Mouse (Mus musculus) CH12.LX (cell line): ENCODE measurements around the gene Agtpbp1. TPM values are rescaled to one million over a fixed set of nuclear protein-coding genes. Genes with fewer than 3 reads are reported as not detected.

Experiments
- DNase-seq: peaks from one replicate; pipeline ENCODE4 v3.0.0-alpha.2; 2013; ENCODE audit errors: extremely low read depth
- H3K27ac ChIP-seq: 2 replicates; pipeline ENCODE4 v1.5.1; 2012; ENCODE audit warnings: low read depth, mild to moderate bottlenecking, control low read depth, moderate library complexity; ENCODE audit not compliant: insufficient read depth
- H3K27me3 ChIP-seq: replicated peaks from 2 replicates; pipeline ENCODE3; 2012; ENCODE audit warnings: inconsistent platforms
- H3K36me3 ChIP-seq, 2 experiments: replicated peaks in 1 of 2; 2 replicates each; pipeline versions ENCODE3 to v1.6.1; 2012; ENCODE audit warnings: inconsistent platforms in 1 of 2, low read length in 1 of 2, mild to moderate bottlenecking in 1 of 2, mixed read lengths in 1 of 2, moderate library complexity in 1 of 2; ENCODE audit not compliant: control insufficient read depth in 1 of 2, insufficient read depth in 1 of 2
- H3K4me1 ChIP-seq, 2 experiments: 2 replicates each; pipeline ENCODE4 v1.6.1; 2012; ENCODE audit warnings: inconsistent platforms in 1 of 2, moderate library complexity in 1 of 2; ENCODE audit not compliant: insufficient read depth in 2 of 2, control insufficient read depth in 1 of 2
- H3K4me2 ChIP-seq: 2 replicates; pipeline ENCODE4 v1.6.1; 2012; ENCODE audit warnings: low read depth, mild to moderate bottlenecking, control low read depth; ENCODE audit not compliant: poor library complexity, insufficient read depth, severe bottlenecking
- H3K4me3 ChIP-seq, 3 experiments: fragments of 150-350 bp in 1 of 3; sonication (generic) in 1 of 3; replicated peaks in 1 of 3; 2 replicates each; pipeline versions ENCODE3 to v1.5.1; 2011 to 2012; ENCODE audit warnings: low read depth in 2 of 3, low read length in 2 of 3, mild to moderate bottlenecking in 2 of 3, moderate library complexity in 2 of 3, control low read depth in 1 of 3, improper control_type of control experiment in 1 of 3, inconsistent platforms in 1 of 3, mixed read lengths in 1 of 3; ENCODE audit not compliant: poor library complexity in 1 of 3
- H3K79me2 ChIP-seq: replicated peaks from 2 replicates; pipeline ENCODE4 v1.6.1; 2012; ENCODE audit warnings: mild to moderate bottlenecking, moderate library complexity; ENCODE audit not compliant: control insufficient read depth, poor library complexity, insufficient read depth, severe bottlenecking; ENCODE audit errors: extremely low read depth
- H3K9ac ChIP-seq: 2 replicates; pipeline ENCODE4 v1.6.1; 2012; ENCODE audit warnings: low read depth, mild to moderate bottlenecking, control low read depth, moderate library complexity; ENCODE audit not compliant: insufficient read depth
- H3K9me3 ChIP-seq: replicated peaks from 2 replicates; pipeline ENCODE3; 2012; ENCODE audit warnings: low read length, inconsistent platforms, mixed read lengths
- BHLHE40 ChIP-seq: IDR thresholded peaks from 2 replicates; pipeline ENCODE4 v1.6.1; 2011; ENCODE audit warnings: mild to moderate bottlenecking, low read depth, low read length, improper control_type of control experiment
- CHD1 ChIP-seq: IDR thresholded peaks from 2 replicates; pipeline ENCODE4 v1.6.1; 2012; ENCODE audit warnings: low read depth, low read length, improper control_type of control experiment, inconsistent platforms
- CHD2 ChIP-seq: IDR thresholded peaks from 2 replicates; pipeline ENCODE4 v1.6.1; 2011; ENCODE audit warnings: low read length, improper control_type of control experiment
- CTCF ChIP-seq, 2 experiments: IDR thresholded peaks in 1 of 2; conservative IDR thresholded peaks in 1 of 2; 2 replicates each; pipeline ENCODE4 v1.5.1; 2011 to 2012; ENCODE audit warnings: low read depth in 2 of 2, low read length in 2 of 2, improper control_type of control experiment in 1 of 2, inconsistent platforms in 1 of 2, mild to moderate bottlenecking in 1 of 2, moderate library complexity in 1 of 2
- E2F4 ChIP-seq: IDR thresholded peaks from 2 replicates; pipeline ENCODE4 v1.6.1; 2011; ENCODE audit warnings: low read depth, low read length, improper control_type of control experiment; ENCODE audit not compliant: insufficient replicate concordance
- ELF1 ChIP-seq: IDR thresholded peaks from 2 replicates; pipeline ENCODE4 v1.6.1; 2014; ENCODE audit warnings: low read depth, mild to moderate bottlenecking, inconsistent platforms, low read length, improper control_type of control experiment
- EP300 ChIP-seq: IDR thresholded peaks from 2 replicates; pipeline ENCODE4 v1.6.1; 2011; ENCODE audit warnings: low read length, improper control_type of control experiment
- ETS1 ChIP-seq: conservative IDR thresholded peaks from 2 replicates; pipeline ENCODE4 v1.6.1; 2012; ENCODE audit warnings: low read depth, mild to moderate bottlenecking, inconsistent platforms, low read length, improper control_type of control experiment, moderate library complexity
- GABPA ChIP-seq: IDR thresholded peaks from 2 replicates; pipeline ENCODE4 v1.6.1; 2012; ENCODE audit warnings: low read depth, low read length, improper control_type of control experiment, inconsistent platforms; ENCODE audit not compliant: insufficient replicate concordance
- HCFC1 ChIP-seq: IDR thresholded peaks from 2 replicates; pipeline ENCODE4 v1.6.1; 2012; ENCODE audit warnings: low read depth, mild to moderate bottlenecking, inconsistent platforms, low read length, improper control_type of control experiment
- IRF4 ChIP-seq: IDR thresholded peaks from 2 replicates; pipeline ENCODE4 v1.6.1; 2014; ENCODE audit warnings: low read depth, mild to moderate bottlenecking, inconsistent platforms, low read length, improper control_type of control experiment
- JUN ChIP-seq: IDR thresholded peaks from 2 replicates; pipeline ENCODE4 v1.6.1; 2011; ENCODE audit warnings: low read depth, mild to moderate bottlenecking, low read length, improper control_type of control experiment, moderate library complexity; ENCODE audit not compliant: insufficient read depth
- JUND ChIP-seq: conservative IDR thresholded peaks from 2 replicates; pipeline ENCODE4 v1.6.1; 2011; ENCODE audit warnings: low read depth, low read length, improper control_type of control experiment
- KAT2A ChIP-seq: IDR thresholded peaks from 2 replicates; pipeline ENCODE4 v1.6.1; 2012; ENCODE audit warnings: low read length, improper control_type of control experiment, inconsistent platforms; ENCODE audit not compliant: insufficient replicate concordance
- MAFK ChIP-seq: IDR thresholded peaks from 2 replicates; pipeline ENCODE4 v1.6.1; 2011; ENCODE audit warnings: low read length, improper control_type of control experiment; ENCODE audit not compliant: insufficient replicate concordance
- MAX ChIP-seq: IDR thresholded peaks from 2 replicates; pipeline ENCODE4 v1.6.1; 2011; ENCODE audit warnings: low read length, improper control_type of control experiment
- MAZ ChIP-seq: IDR thresholded peaks from 2 replicates; pipeline ENCODE4 v1.6.1; 2012; ENCODE audit warnings: low read depth, mild to moderate bottlenecking, inconsistent platforms, low read length, improper control_type of control experiment, moderate library complexity
- MEF2A ChIP-seq: IDR thresholded peaks from 2 replicates; pipeline ENCODE4 v1.6.1; 2014; ENCODE audit warnings: low read depth, mild to moderate bottlenecking, inconsistent platforms, low read length, improper control_type of control experiment, borderline replicate concordance
- MXI1 ChIP-seq: IDR thresholded peaks from 2 replicates; pipeline ENCODE4 v1.6.1; 2011; ENCODE audit warnings: mild to moderate bottlenecking, low read depth, low read length, improper control_type of control experiment
- MYC ChIP-seq: IDR thresholded peaks from 2 replicates; pipeline ENCODE4 v1.6.1; 2011; ENCODE audit warnings: low read depth, mild to moderate bottlenecking, improper control_type of control experiment, low read length
- NELFE ChIP-seq: IDR thresholded peaks from 2 replicates; pipeline ENCODE4 v1.6.1; 2011; ENCODE audit warnings: low read depth, low read length, improper control_type of control experiment
- NRF1 ChIP-seq: IDR thresholded peaks from 2 replicates; pipeline ENCODE4 v1.6.1; 2014; ENCODE audit warnings: low read depth, mild to moderate bottlenecking, inconsistent platforms, low read length, improper control_type of control experiment, moderate library complexity
- PAX5 ChIP-seq: IDR thresholded peaks from 2 replicates; pipeline ENCODE4 v1.6.1; 2012; ENCODE audit warnings: low read length, inconsistent platforms, mixed read lengths
- POLR2A ChIP-seq: IDR thresholded peaks from 2 replicates; pipeline ENCODE4 v1.6.1; 2011; ENCODE audit warnings: low read depth, mild to moderate bottlenecking, improper control_type of control experiment, low read length
- POLR2AphosphoS2 ChIP-seq: IDR thresholded peaks from 2 replicates; pipeline ENCODE4 v1.6.1; 2011; ENCODE audit warnings: low read depth, low read length, improper control_type of control experiment
- RAD21 ChIP-seq: IDR thresholded peaks from 2 replicates; pipeline ENCODE4 v1.6.1; 2011; ENCODE audit warnings: low read depth, mild to moderate bottlenecking, low read length, improper control_type of control experiment, moderate library complexity
- RCOR1 ChIP-seq: conservative IDR thresholded peaks from 2 replicates; pipeline ENCODE4 v1.6.1; 2012; ENCODE audit warnings: low read depth, mild to moderate bottlenecking, inconsistent platforms, low read length, improper control_type of control experiment
- SIN3A ChIP-seq: IDR thresholded peaks from 2 replicates; pipeline ENCODE4 v1.6.1; 2012; ENCODE audit warnings: low read length, improper control_type of control experiment, inconsistent platforms
- SMC3 ChIP-seq: IDR thresholded peaks from 2 replicates; pipeline ENCODE4 v1.6.1; 2011; ENCODE audit warnings: low read depth, low read length, improper control_type of control experiment
- TBP ChIP-seq: conservative IDR thresholded peaks from 2 replicates; pipeline ENCODE4 v1.6.1; 2011; ENCODE audit warnings: low read depth, low read length, improper control_type of control experiment
- TCF12 ChIP-seq: IDR thresholded peaks from 2 replicates; pipeline ENCODE4 v1.6.1; 2014; ENCODE audit warnings: low read depth, mild to moderate bottlenecking, inconsistent platforms, low read length, improper control_type of control experiment
- UBTF ChIP-seq: IDR thresholded peaks from 2 replicates; pipeline ENCODE4 v1.6.1; 2012; ENCODE audit warnings: low read depth, mild to moderate bottlenecking, inconsistent platforms, low read length, improper control_type of control experiment, moderate library complexity
- USF1 ChIP-seq: IDR thresholded peaks from 2 replicates; pipeline ENCODE4 v1.6.1; 2014; ENCODE audit warnings: low read depth, mild to moderate bottlenecking, inconsistent platforms, low read length, improper control_type of control experiment
- USF2 ChIP-seq: conservative IDR thresholded peaks from 2 replicates; pipeline ENCODE4 v1.6.1; 2011; ENCODE audit warnings: low read depth, low read length, improper control_type of control experiment
- ZC3H11A ChIP-seq: IDR thresholded peaks from 2 replicates; pipeline ENCODE4 v1.6.1; 2012; ENCODE audit warnings: low read depth, mild to moderate bottlenecking, inconsistent platforms, low read length, improper control_type of control experiment
- ZKSCAN1 ChIP-seq: IDR thresholded peaks from 2 replicates; pipeline ENCODE4 v1.6.1; 2012; ENCODE audit warnings: low read depth, inconsistent platforms, low read length, improper control_type of control experiment, borderline replicate concordance
- ZMIZ1 ChIP-seq: IDR thresholded peaks from 2 replicates; pipeline ENCODE4 v1.6.1; 2012; ENCODE audit warnings: low read depth, mild to moderate bottlenecking, inconsistent platforms, low read length, improper control_type of control experiment
- ZNF384 ChIP-seq: IDR thresholded peaks from 2 replicates; pipeline ENCODE4 v1.6.1; 2012; ENCODE audit warnings: low read depth, low read length, improper control_type of control experiment, inconsistent platforms
- dilution Hi-C: fragments of 300-500 bp; cut with MboI; formaldehyde crosslinking; loops from 2 replicates; pipeline ENCODE4 v1.14.3; 2020; ENCODE audit warnings: low sequenced_read_pairs; ENCODE audit not compliant: extremely low pct_unique_long_range_greater_than_20kb, extremely low pct_ligation_motif_present
- in situ Hi-C: fragments of 300-500 bp; cut with MboI; formaldehyde crosslinking; loops from 3 replicates; pipeline ENCODE4 v1.14.3; 2019; ENCODE audit warnings: low sequenced_read_pairs, low pct_ligation_motif_present, low pct_unique_long_range_greater_than_20kb, mixed read lengths
- polyA plus RNA-seq: library from polyadenylated mRNA; unstranded; fragments of >175 nt; gene quantifications from 2 replicates; pipeline ENCODE4 v1.2.1, GENCODE M21; 2012; ENCODE audit warnings: low read depth; ENCODE audit not compliant: insufficient read length
- total RNA-seq, 2 experiments: library from RNA; depleted of rRNA; stranded (reverse); fragments of 300-350 nt in 1 of 2; fragments of >200 nt in 1 of 2; gene quantifications; 2 replicates each; pipeline ENCODE4 v1.2.3; 2012 to 2014

Gene Agtpbp1
- total and polyA plus RNA-seq, 3 experiments: 15.7 to 21.5 (median 19.5) TPM

DNA sequence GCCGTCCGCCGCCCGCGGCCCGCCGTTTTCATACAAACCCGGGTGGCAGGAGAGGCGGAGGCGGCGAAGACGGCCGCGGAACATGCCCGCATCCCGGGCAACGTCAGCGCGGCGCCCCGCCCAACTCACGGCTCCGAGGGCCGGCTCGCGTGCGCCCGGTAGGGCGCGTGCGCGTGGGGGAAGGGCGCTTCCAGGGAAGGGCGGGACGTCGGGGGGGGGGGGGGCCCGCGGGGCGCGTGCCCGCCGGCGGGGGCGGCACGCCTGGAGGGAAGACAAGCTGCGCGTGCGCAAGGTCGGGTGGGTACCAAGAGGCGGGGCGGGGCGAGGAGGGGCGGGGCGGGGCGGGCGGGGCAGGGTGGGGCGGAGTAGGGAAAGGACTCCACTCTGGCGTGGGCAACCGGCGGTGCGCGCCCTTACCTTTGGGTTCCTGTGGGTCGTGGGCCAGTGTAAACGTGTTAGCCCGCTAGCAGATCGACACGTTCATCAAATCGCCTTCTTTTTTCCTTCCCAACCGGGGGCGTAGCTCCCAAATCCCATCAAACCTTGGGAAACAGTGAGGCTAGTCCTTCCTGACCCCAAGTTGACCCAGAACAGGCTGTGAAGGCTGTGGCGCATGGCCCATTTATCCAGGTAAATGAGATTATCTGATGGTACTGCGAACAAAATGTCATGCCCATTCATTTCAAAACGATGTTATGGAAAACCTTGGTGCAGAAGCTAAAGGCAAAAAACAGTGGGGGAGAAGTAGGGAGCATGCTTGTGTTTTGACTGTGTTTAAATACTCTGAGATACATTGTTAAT, 27.6 kb downstream of the Agtpbp1 start:
- Histone ChIP-seq H3K4me1 (peaks cover 10 to 23% of the 10 kb centered on the region in 2 experiments), H3K9ac (peak overlapping the region; percentile 59), H3K4me2 (peak overlapping the region; percentile 26), H3K27me3 (no peaks in the 10 kb centered on the region), H3K36me3 (peaks cover 0 to 2% of the 10 kb centered on the region in 2 experiments), H3K79me2 (no peaks in the 10 kb centered on the region), H3K4me3 (peak overlapping the region; percentile 77 to 86 (median 79)), H3K9me3 (no peaks in the 10 kb centered on the region), H3K27ac (no peak overlapping the region)
- in situ Hi-C loops (no loop called here), dilution Hi-C loops (no loop called here)
- TF ChIP-seq UBTF (no peak), USF2 (no peak), NELFE (peak; percentile 54), POLR2AphosphoS2 (no peak), JUND (no peak), ZKSCAN1 (no peak), MXI1 (peak; percentile 72; the same call in 1 of the 2 replicates), TBP (no peak), ETS1 (no peak), KAT2A (no peak), RCOR1 (no peak), TCF12 (no peak), MYC (no peak), CTCF (conservative IDR thresholded peaks at IDR 0.05 in 1 of 2, IDR thresholded peaks at IDR 0.05 in 1 of 2; ENCODE audit: low read depth in 2 of 2, low read length in 2 of 2) (no peak), E2F4 (no peak), BHLHE40 (peak; percentile 91), MAX (no peak), RAD21 (no peak), POLR2A (peak; percentile 80), HCFC1 (peak; percentile 35; the same call in 1 of the 2 replicates), JUN (no peak), IRF4 (no peak), MAFK (no peak), EP300 (no peak), ELF1 (no peak), SMC3 (no peak), ZMIZ1 (peak; percentile 75), ZC3H11A (no peak), GABPA (no peak), MAZ (no peak), SIN3A (peak; percentile 40), MEF2A (no peak), NRF1 (peak; percentile 80), CHD1 (no peak), ZNF384 (no peak), USF1 (no peak), PAX5 (no peak), CHD2 (peak; percentile 59; the same call in 1 of the 2 replicates)
- peak; percentile 75 for DNase-seq
